Mouse (Mus musculus) ES-E14 (cell line): ENCODE results near the gene Cald1.

Experiments
- CHD2 ChIP-seq: IDR thresholded peaks from 2 replicates; pipeline ENCODE4 v1.6.1; 2014; ENCODE audit warnings: mild to moderate bottlenecking, low read depth, low read length, inconsistent platforms
- ZNF384 ChIP-seq: IDR thresholded peaks from 2 replicates; pipeline ENCODE4 v1.6.1; 2012; ENCODE audit warnings: low read depth, low read length, inconsistent platforms

DNA sequence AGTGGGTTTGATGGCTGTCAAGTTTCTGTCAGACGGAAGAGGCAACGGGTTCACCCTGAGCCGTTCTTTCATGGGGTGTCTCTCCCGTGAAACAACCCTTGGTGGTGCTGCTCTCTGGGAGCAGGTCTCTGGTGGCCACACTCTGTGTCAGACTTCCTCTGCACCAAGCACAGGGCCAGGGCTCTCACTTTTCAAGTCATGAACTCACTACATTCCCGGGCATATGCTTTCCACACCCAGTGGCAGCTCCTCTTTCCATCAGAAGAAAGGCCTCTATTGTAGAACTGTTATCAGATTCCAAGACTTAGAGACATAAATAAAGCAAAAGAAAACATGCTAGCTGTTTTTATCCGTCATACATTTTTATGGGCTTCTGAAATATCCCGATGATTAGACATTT lies 93.1 kb downstream of the Cald1 start:
- no peak for TF ChIP-seq CHD2
- TF ChIP-seq ZNF384: no peak
